Mouse (Mus musculus) lung, postnatal 25 days (tissue): ENCODE data around the gene Bclaf1.

ENCODE experiments used
- DNase-seq: peaks from one replicate; pipeline ENCODE4 v3.0.0; 2022; ENCODE audit warnings: low spot score

The Bclaf1 gene

GRCm38 (mm10) chr10:20311918-20312735, at the start of gene Bclaf1:
Gene Bclaf1 (plus strand): TSS chr10:20312469.
- DNase-seq = peak; percentile 100

GRCm38 (mm10) chr10:20262896-20263295, 49.4 kb upstream of the Bclaf1 start:
- no peak for DNase-seq

- DNase-seq = no peak
These were observed 47.8 kb upstream of the Bclaf1 start for GRCm38 (mm10) chr10:20264479-20264878.

GRCm38 (mm10) chr10:20267032-20267431, 45.2 kb upstream of the Bclaf1 start:
- DNase-seq = no peak

- DNase-seq = no peak
These were observed 43.3 kb upstream of the Bclaf1 start for GRCm38 (mm10) chr10:20268945-20269344.

GRCm38 (mm10) chr10:20272380-20272779, 39.9 kb upstream of the Bclaf1 start:
- DNase-seq = no peak

GRCm38 (mm10) chr10:20273278-20273677, 39.0 kb upstream of the Bclaf1 start:
- no peak for DNase-seq

GRCm38 (mm10) chr10:20274022-20274421, 38.2 kb upstream of the Bclaf1 start:
- DNase-seq = no peak

- DNase-seq = no peak
These were observed 30.8 kb upstream of the Bclaf1 start for GRCm38 (mm10) chr10:20281456-20281855.

- DNase-seq = peak; percentile 17
These were observed 26.8 kb upstream of the Bclaf1 start for GRCm38 (mm10) chr10:20285289-20285975.

GRCm38 (mm10) chr10:20285994-20286836, 26.1 kb upstream of the Bclaf1 start:
- DNase-seq = no peak

- DNase-seq = no peak
These were observed 24.9 kb upstream of the Bclaf1 start for GRCm38 (mm10) chr10:20287369-20287768.

- peak; percentile 70 for DNase-seq
These were observed 21.8 kb upstream of the Bclaf1 start for GRCm38 (mm10) chr10:20290467-20290883.

GRCm38 (mm10) chr10:20295961-20296360, 16.3 kb upstream of the Bclaf1 start:
- DNase-seq = no peak

- no peak for DNase-seq
These were observed 13.9 kb upstream of the Bclaf1 start for GRCm38 (mm10) chr10:20298152-20298920.

- DNase-seq = no peak
These were observed 13.2 kb upstream of the Bclaf1 start for GRCm38 (mm10) chr10:20299114-20299513.

- peak; percentile 12 for DNase-seq
These were observed 1.1 kb upstream of the Bclaf1 start for GRCm38 (mm10) chr10:20310969-20311769.

GRCm38 (mm10) chr10:20312736-20313301, 550 bp downstream of the Bclaf1 start:
- peak; percentile 92 for DNase-seq

- no peak for DNase-seq
These were observed 1.2 kb downstream of the Bclaf1 start for GRCm38 (mm10) chr10:20313447-20313846.

GRCm38 (mm10) chr10:20313941-20314340, 1.7 kb downstream of the Bclaf1 start:
- DNase-seq = no peak
